Mouse (Mus musculus): Measurements from ENCODE around the gene Pskh1. TPM values are rescaled to one million over a fixed set of nuclear protein-coding genes. Genes with fewer than 3 reads are reported as not detected.

Pskh1 gene
- total RNA-seq, 2 experiments from 2014 or later, result 5.4 to 7.1 TPM

GRCm38 (mm10) chr8:105889756-105890465 is 10.3 kb upstream of the Pskh1 start:
- ATAC-seq (replicated peaks; ENCODE audit: low FRiP score, poor library complexity, severe bottlenecking), result no peak

GRCm38 (mm10) chr8:105890870-105891269 is 9.4 kb upstream of the Pskh1 start:
- no peak for ATAC-seq (replicated peaks; ENCODE audit: low FRiP score, poor library complexity, severe bottlenecking)

- ATAC-seq (replicated peaks; ENCODE audit: low FRiP score, poor library complexity, severe bottlenecking), result no peak
These were observed 7.8 kb upstream of the Pskh1 start for GRCm38 (mm10) chr8:105892432-105892831.

- ATAC-seq (replicated peaks; ENCODE audit: low FRiP score, poor library complexity, severe bottlenecking), result peak; percentile 44; the same call in 1 of the 2 replicates
These were observed 6.9 kb upstream of the Pskh1 start, which contains the start of gene Nrn1l for GRCm38 (mm10) chr8:105893339-105893738. Gene Nrn1l, plus strand, starts transcription at chr8:105893567.

- no peak for ATAC-seq (replicated peaks; ENCODE audit: low FRiP score, poor library complexity, severe bottlenecking)
These were observed 2.3 kb upstream of the Pskh1 start for GRCm38 (mm10) chr8:105897801-105898480.

- ATAC-seq (replicated peaks; ENCODE audit: low FRiP score, poor library complexity, severe bottlenecking), result peak; percentile 54
These were observed 838 bp downstream of the Pskh1 start for GRCm38 (mm10) chr8:105900941-105901616.

- ATAC-seq (replicated peaks; ENCODE audit: low FRiP score, poor library complexity, severe bottlenecking), result no peak
These were observed 19.1 kb downstream of the Pskh1 start for GRCm38 (mm10) chr8:105919390-105919789.

- ATAC-seq (replicated peaks; ENCODE audit: low FRiP score, poor library complexity, severe bottlenecking), result no peak
These were observed 24.9 kb downstream of the Pskh1 start for GRCm38 (mm10) chr8:105925123-105925522.

GRCm38 (mm10) chr8:105930602-105931001 is 30.4 kb downstream of the Pskh1 start:
- peak; percentile 73 for ATAC-seq (replicated peaks; ENCODE audit: low FRiP score, poor library complexity, severe bottlenecking)

- no peak for ATAC-seq (replicated peaks; ENCODE audit: low FRiP score, poor library complexity, severe bottlenecking)
These were observed 31.0 kb downstream of the Pskh1 start for GRCm38 (mm10) chr8:105931271-105931670.

GRCm38 (mm10) chr8:105932525-105932924 is 32.3 kb downstream of the Pskh1 start:
- no peak for ATAC-seq (replicated peaks; ENCODE audit: low FRiP score, poor library complexity, severe bottlenecking)

GRCm38 (mm10) chr8:105933762-105934161 is 33.5 kb downstream of the Pskh1 start, which contains the start of gene Ctrl:
Gene Ctrl, minus strand, starts transcription at chr8:105933862.
- ATAC-seq (replicated peaks; ENCODE audit: low FRiP score, poor library complexity, severe bottlenecking), result no peak

- ATAC-seq (replicated peaks; ENCODE audit: low FRiP score, poor library complexity, severe bottlenecking), result no peak
These were observed 34.9 kb downstream of the Pskh1 start for GRCm38 (mm10) chr8:105935105-105935504.

- no peak for ATAC-seq (replicated peaks; ENCODE audit: low FRiP score, poor library complexity, severe bottlenecking)
These were observed 35.8 kb downstream of the Pskh1 start for GRCm38 (mm10) chr8:105935863-105936603.

- ATAC-seq (replicated peaks; ENCODE audit: low FRiP score, poor library complexity, severe bottlenecking), result peak; percentile 91
These were observed 36.7 kb downstream of the Pskh1 start for GRCm38 (mm10) chr8:105936866-105937475.

GRCm38 (mm10) chr8:105937496-105938305 is 37.5 kb downstream of the Pskh1 start:
- ATAC-seq (replicated peaks; ENCODE audit: low FRiP score, poor library complexity, severe bottlenecking), result peak; percentile 55

- ATAC-seq (replicated peaks; ENCODE audit: low FRiP score, poor library complexity, severe bottlenecking), result no peak
These were observed 38.0 kb downstream of the Pskh1 start, which contains the start of gene Psmb10 for GRCm38 (mm10) chr8:105938306-105938669. Gene Psmb10, minus strand, starts transcription at chr8:105938444.

GRCm38 (mm10) chr8:105942026-105942425 is 41.8 kb downstream of the Pskh1 start:
- no peak for ATAC-seq (replicated peaks; ENCODE audit: low FRiP score, poor library complexity, severe bottlenecking)

GRCm38 (mm10) chr8:105942542-105942941 is 42.3 kb downstream of the Pskh1 start:
- ATAC-seq (replicated peaks; ENCODE audit: low FRiP score, poor library complexity, severe bottlenecking), result no peak
